8 mouse cellular contexts compared by ENCODE assay signal in genomic region chr2:5942416-5943032, GRCm38 (mm10). TPM values are rescaled to one million over a fixed set of nuclear protein-coding genes. Genes with fewer than 3 reads are reported as not detected.
DNase-seq lines count a peak whose midpoint lies in the region; ATAC-seq and TF ChIP-seq lines count a peak whose summit lies in the region.

Dhtkd1 (minus strand) TSS chr2:5942792.

- 2% methylated on average over 36 of the region's 36 CpGs for WGBS in bone marrow, adult 2 months
- under 1% methylated on average over 36 of the region's 36 CpGs for WGBS in embryonic facial prominence, embryonic 13.5 days
- WGBS in intestine, embryonic 16.5 days, result under 1% methylated on average over 36 of the region's 36 CpGs

- no peak for TF ChIP-seq POLR2A in bone marrow, adult 2 months (IDR thresholded peaks at IDR 0.05; ENCODE audit: borderline replicate concordance, control insufficient read depth, low read depth, low read length)

- no peak within 1 kb of the TSS; the same call in 1 of the 2 replicates for H3K27ac ChIP-seq in bone marrow, adult 2 months (ENCODE audit: control insufficient read depth, insufficient read depth, low read depth, low read length, poor library complexity)
- peak within 1 kb of the TSS; percentile 68 for H3K27ac ChIP-seq in embryonic facial prominence, embryonic 13.5 days
- no peak within 1 kb of the TSS for H3K27ac ChIP-seq in intestine, embryonic 16.5 days (ENCODE audit: low read length)

- DNase-seq in heart, adult 11 months, result peak; percentile 99
- peak; percentile 66 to 74 for DNase-seq in left cerebral cortex, postnatal 25 days (ENCODE audit: low spot score in 2 of 2)
- peak; percentile 65 for DNase-seq in right cerebral cortex, postnatal 14 days
- DNase-seq in yolk sac, embryonic 10.5 days (ENCODE audit: low spot score), result peak; percentile 84

- TF ChIP-seq CTCF in bone marrow, adult 2 months (IDR thresholded peaks at IDR 0.05; ENCODE audit: control insufficient read depth, insufficient read depth, low read length), result no peak

- H3K36me3 ChIP-seq in embryonic facial prominence, embryonic 13.5 days, result no peaks in the 10 kb centered on the region; the same call in 1 of the 2 replicates
- H3K36me3 ChIP-seq in intestine, embryonic 16.5 days (ENCODE audit: control insufficient read depth, insufficient read depth, low read length), result no peaks in the 10 kb centered on the region

- H3K4me3 ChIP-seq in bone marrow, adult 2 months (replicated peaks; ENCODE audit: control insufficient read depth, low read depth, low read length), result peak within 1 kb of the TSS; percentile 55
- peak within 1 kb of the TSS; percentile 64 for H3K4me3 ChIP-seq in embryonic facial prominence, embryonic 13.5 days
- peak within 1 kb of the TSS; percentile 70 for H3K4me3 ChIP-seq in intestine, embryonic 16.5 days (ENCODE audit: low read length)

- peak; percentile 88 for ATAC-seq in embryonic facial prominence, embryonic 13.5 days (ENCODE audit: insufficient number of reproducible peaks, insufficient read depth, low FRiP score, low TSS enrichment, low read depth)
- peak; percentile 96 for ATAC-seq in intestine, embryonic 16.5 days
- peak; percentile 78 for ATAC-seq in megakaryocyte progenitor cell, adult 5-6 weeks (replicated peaks; ENCODE audit: poor library complexity)

- H3K27me3 ChIP-seq in embryonic facial prominence, embryonic 13.5 days, result no peaks in the 10 kb centered on the region
- H3K27me3 ChIP-seq in intestine, embryonic 16.5 days (replicated peaks; ENCODE audit: control insufficient read depth, insufficient read depth, low read length), result no peaks in the 10 kb centered on the region

- intact Hi-C loops in left cerebral cortex, postnatal 25 days (cut with DNase I), result no loop called here

- no peaks in the 10 kb centered on the region; the same call in 1 of the 2 replicates for H3K4me1 ChIP-seq in bone marrow, adult 2 months (ENCODE audit: control insufficient read depth, insufficient read depth, low read length)
- H3K4me1 ChIP-seq in embryonic facial prominence, embryonic 13.5 days, result no peaks in the 10 kb centered on the region
- H3K4me1 ChIP-seq in intestine, embryonic 16.5 days (ENCODE audit: control insufficient read depth, insufficient read depth, low read length), result no peaks in the 10 kb centered on the region; the same call in 1 of the 2 replicates

- H3K9ac ChIP-seq in embryonic facial prominence, embryonic 13.5 days, result peak within 1 kb of the TSS; percentile 78
- H3K9ac ChIP-seq in intestine, embryonic 16.5 days (ENCODE audit: low read depth, low read length), result peak within 1 kb of the TSS; percentile 69

- no peaks in the 10 kb centered on the region for H3K9me3 ChIP-seq in embryonic facial prominence, embryonic 13.5 days
- H3K9me3 ChIP-seq in intestine, embryonic 16.5 days (ENCODE audit: control insufficient read depth, low read length), result no peaks in the 10 kb centered on the region

- peak within 1 kb of the TSS; percentile 76 for H3K4me2 ChIP-seq in embryonic facial prominence, embryonic 13.5 days
- peak within 1 kb of the TSS; percentile 86 for H3K4me2 ChIP-seq in intestine, embryonic 16.5 days (ENCODE audit: low read depth, low read length)

RNA-seq across cellular contexts. Expression of gene Dhtkd1, which starts in this region (rescaled TPM):
- 1.7 and 1.9 TPM in 2 replicates for polyA plus RNA-seq in bone marrow, adult 2 months (2011; ENCODE audit: insufficient read depth, insufficient read length, low replicate concordance, missing spikeins)
- 7.0 and 7.2 TPM in 2 replicates for polyA plus RNA-seq in embryonic facial prominence, embryonic 13.5 days (2015; fragmentation: Nextera tagmentation; extraction: Ambion mirVana)
- 2.3 and 2.4 TPM in 2 replicates for polyA plus RNA-seq in intestine, embryonic 16.5 days (2015; fragmentation: Nextera tagmentation; extraction: Ambion mirVana)
- total RNA-seq in left cerebral cortex, postnatal 25 days (2021), result 1 to 10 TPM; 5.5 to 9.7 TPM
- 0.32 and 0.90 TPM in 2 replicates for total RNA-seq in megakaryocyte progenitor cell, adult 5-6 weeks (2015)
- total RNA-seq in megakaryocyte progenitor cell, adult 5-6 weeks (2017), result 0.64 and 0.67 TPM in 2 replicates

Comparison
In these comparisons a context has a peak if more than half of its experiments do, and no peak if none do; other contexts are left out.
1. Peak in ATAC-seq in megakaryocyte progenitor cell, adult 5-6 weeks; RNA of the gene not detected or under 1 TPM.